Comparison of ENCODE assay signal across 9 mouse cellular contexts in the genomic region with DNA sequence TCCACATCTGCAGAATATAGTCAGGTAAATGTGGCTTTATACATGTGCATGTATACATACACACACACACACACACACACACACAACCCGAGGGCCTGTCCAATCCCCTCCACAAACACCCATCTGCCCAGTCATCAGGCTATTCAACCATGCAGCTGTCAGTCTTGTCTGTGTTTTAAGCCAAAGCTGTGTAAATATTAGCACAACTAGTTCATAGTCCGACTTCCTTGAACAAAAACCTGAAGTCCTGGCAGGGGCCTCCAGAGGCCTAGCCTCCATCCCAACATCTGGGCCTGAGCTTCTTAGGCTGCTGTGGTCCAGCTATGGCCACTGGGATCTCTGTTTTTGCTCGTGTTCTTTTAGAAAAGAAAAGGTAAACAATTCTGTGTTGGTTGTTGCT.
DNase-seq lines count a peak whose midpoint lies in the region; ATAC-seq lines count a peak whose summit lies in the region.
"Had no signal": no experiment of that assay in that cellular context is flagged by ENCODE, and none has a peak within 500 bp of the region (broad histone marks: within the 10 kb centered on the region; RNA-seq: fewer than 3 reads in every experiment).

No protein-coding gene starts in this region.

- no peak for ATAC-seq in heart, embryonic 16.5 days (replicated peaks; ENCODE audit: extremely low read depth, insufficient read depth, low FRiP score)
- no peak for ATAC-seq in forebrain, embryonic 14.5 days
- ATAC-seq in midbrain, embryonic 14.5 days (ENCODE audit: low FRiP score, low TSS enrichment), result no peak
- ATAC-seq: CD4-positive, CD25-positive, alpha-beta regulatory T cell, adult 4 months had no signal

- H3K36me3 ChIP-seq in heart, embryonic 16.5 days (ENCODE audit: control insufficient read depth, insufficient read depth), result no peaks in the 10 kb centered on the region
- H3K36me3 ChIP-seq in forebrain, embryonic 14.5 days (ENCODE audit: control insufficient read depth, insufficient read depth, low read length), result no peaks in the 10 kb centered on the region
- no peaks in the 10 kb centered on the region for H3K36me3 ChIP-seq in midbrain, embryonic 14.5 days (ENCODE audit: control insufficient read depth, insufficient read depth, low read length)

- no peak overlapping the region; the same call in 1 of the 2 replicates for H3K4me2 ChIP-seq in heart, embryonic 16.5 days (ENCODE audit: low read depth, low read length)
- H3K4me2 ChIP-seq in forebrain, embryonic 14.5 days (ENCODE audit: low read length), result no peak overlapping the region
- H3K4me2 ChIP-seq in midbrain, embryonic 14.5 days (ENCODE audit: low read length), result no peak overlapping the region

- H3K27me3 ChIP-seq in heart, embryonic 16.5 days (ENCODE audit: control insufficient read depth, insufficient read depth, low read length), result no peaks in the 10 kb centered on the region
- H3K27me3 ChIP-seq in forebrain, embryonic 14.5 days (replicated peaks; ENCODE audit: control insufficient read depth, insufficient read depth, low read length), result no peaks in the 10 kb centered on the region
- H3K27me3 ChIP-seq in midbrain, embryonic 14.5 days (ENCODE audit: control insufficient read depth, insufficient read depth, low read length), result no peaks in the 10 kb centered on the region

- no peak overlapping the region for H3K4me3 ChIP-seq in heart, embryonic 16.5 days (ENCODE audit: low read length)
- H3K4me3 ChIP-seq in forebrain, embryonic 14.5 days (ENCODE audit: low read depth, low read length), result no peak overlapping the region
- H3K4me3 ChIP-seq in midbrain, embryonic 14.5 days (replicated peaks; ENCODE audit: low read depth, low read length), result no peak overlapping the region

- H3K9ac ChIP-seq in heart, embryonic 16.5 days (ENCODE audit: low read length), result no peak overlapping the region
- no peak overlapping the region for H3K9ac ChIP-seq in forebrain, embryonic 14.5 days (ENCODE audit: low read length)
- no peak overlapping the region for H3K9ac ChIP-seq in midbrain, embryonic 14.5 days (replicated peaks; ENCODE audit: low read length)

- WGBS in heart, embryonic 16.5 days, result 59% methylated on average over 3 of the region's 3 CpGs
- WGBS in forebrain, embryonic 14.5 days, result 52% methylated on average over 3 of the region's 3 CpGs
- WGBS in midbrain, embryonic 14.5 days, result 50% methylated on average over 3 of the region's 3 CpGs

- peak overlapping the region; percentile 57 for H3K27ac ChIP-seq in heart, embryonic 16.5 days (ENCODE audit: low read length)
- H3K27ac ChIP-seq in forebrain, embryonic 14.5 days (ENCODE audit: low read depth, low read length), result peak overlapping the region; percentile 70; the same call in 1 of the 2 replicates
- peak overlapping the region; percentile 58; the same call in 1 of the 2 replicates for H3K27ac ChIP-seq in midbrain, embryonic 14.5 days (replicated peaks; ENCODE audit: low read depth, low read length)

- H3K4me1 ChIP-seq in heart, embryonic 16.5 days (ENCODE audit: control insufficient read depth, insufficient read depth, low read length), result peaks cover 88% of the 10 kb centered on the region
- H3K4me1 ChIP-seq in forebrain, embryonic 14.5 days (ENCODE audit: control insufficient read depth, insufficient read depth, low read length), result peaks cover 62% of the 10 kb centered on the region
- H3K4me1 ChIP-seq in midbrain, embryonic 14.5 days (ENCODE audit: control insufficient read depth, insufficient read depth, low read length), result peaks cover 65% of the 10 kb centered on the region

- no peaks in the 10 kb centered on the region for H3K9me3 ChIP-seq in heart, embryonic 16.5 days (replicated peaks; ENCODE audit: control insufficient read depth, low read length)
- no peaks in the 10 kb centered on the region for H3K9me3 ChIP-seq in forebrain, embryonic 14.5 days (replicated peaks; ENCODE audit: control insufficient read depth, low read length)
- no peaks in the 10 kb centered on the region for H3K9me3 ChIP-seq in midbrain, embryonic 14.5 days (ENCODE audit: control insufficient read depth, low read length)

- no peak for DNase-seq in heart, adult 11 months
- DNase-seq in forebrain, embryonic 14.5 days (ENCODE audit: low spot score), result no peak
- peak; percentile 82 for DNase-seq in kidney, adult 9 months
- no peak for DNase-seq in midbrain, embryonic 14.5 days
- DNase-seq in urinary bladder, postnatal 14 days (ENCODE audit: low spot score), result no peak
- no peak for DNase-seq in adrenal gland, postnatal 25 days
- DNase-seq in adrenal gland, postnatal 14 days, result no peak
